Mouse (Mus musculus) hindbrain, embryonic 10.5 days (tissue): Measurements from ENCODE around the gene Tnfrsf1b. TPM values are rescaled to one million over a fixed set of nuclear protein-coding genes. Genes with fewer than 3 reads are reported as not detected.

Source experiments
- DNase-seq: peaks from one replicate; pipeline ENCODE4 v3.0.0-alpha.2; 2017; ENCODE audit warnings: low spot score
- H3K27ac ChIP-seq: fragments of 300-500 bp; sonication (generic); 2 replicates; pipeline ENCODE4 v1.5.1; 2016; ENCODE audit warnings: mild to moderate bottlenecking, moderate library complexity
- H3K27me3 ChIP-seq: fragments of 300-500 bp; sonication (generic); 2 replicates; pipeline ENCODE4 v1.6.1; 2016; ENCODE audit warnings: mild to moderate bottlenecking; ENCODE audit not compliant: poor library complexity, insufficient read depth, severe bottlenecking
- H3K36me3 ChIP-seq: fragments of 300-500 bp; sonication (generic); 2 replicates; pipeline ENCODE4 v1.6.1; 2016; ENCODE audit warnings: mild to moderate bottlenecking, moderate library complexity
- H3K4me1 ChIP-seq: fragments of 300-500 bp; sonication (generic); replicated peaks from 2 replicates; pipeline ENCODE4 v1.6.1; 2016; ENCODE audit warnings: mild to moderate bottlenecking
- H3K4me3 ChIP-seq: fragments of 300-500 bp; sonication (generic); 2 replicates; pipeline ENCODE4 v1.5.1; 2016; ENCODE audit warnings: mild to moderate bottlenecking, moderate library complexity
- H3K9me3 ChIP-seq: fragments of 300-500 bp; sonication (generic); 2 replicates; pipeline ENCODE4 v1.6.1; 2016; ENCODE audit warnings: mild to moderate bottlenecking, moderate library complexity
- WGBS: fragments of 180-500 bp; shearing (Covaris S2); methylation state at CpG from one replicate; pipeline ENCODE4 v1.1.7; 2016; 5-methylcytosine and 5-hydroxymethylcytosine counted together
- polyA plus RNA-seq: library from polyadenylated mRNA; unstranded; fragments of >200 nt; fragmentation: Nextera tagmentation; extraction: Ambion mirVana; gene quantifications from 2 replicates; pipeline ENCODE4 v1.2.1, GENCODE M21; 2016

The Tnfrsf1b gene
- polyA plus RNA-seq, 1 experiment from 2014 or later = 2.8 TPM

DNA sequence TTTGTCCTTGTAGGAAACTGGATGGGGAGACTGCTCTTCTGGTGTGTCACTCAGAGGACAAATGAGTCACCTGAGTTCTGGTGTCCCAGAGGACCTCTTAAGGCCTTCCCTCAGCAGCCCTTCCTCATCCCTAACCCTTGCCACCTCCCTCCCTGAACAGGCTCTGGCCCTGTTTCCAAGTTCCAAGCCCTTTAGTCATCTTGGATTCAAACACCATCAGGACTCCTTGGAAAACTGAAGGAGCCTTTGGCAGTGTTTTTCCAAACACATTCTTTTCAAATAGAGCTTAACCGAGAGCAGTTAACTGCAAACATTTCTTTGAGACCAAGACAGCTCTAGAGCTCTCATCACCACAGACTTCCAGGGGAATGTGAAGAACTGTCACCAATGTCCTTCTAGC lies 26.1 kb upstream of the Tnfrsf1b start:
- Histone ChIP-seq H3K27me3 (no peaks in the 10 kb centered on the region), H3K4me3 (no peak overlapping the region), H3K27ac (no peak overlapping the region), H3K4me1 (no peaks in the 10 kb centered on the region), H3K9me3 (no peaks in the 10 kb centered on the region), H3K36me3 (no peaks in the 10 kb centered on the region)
- no peak for DNase-seq
- WGBS = 76% methylated on average over 1 of the region's 1 CpGs

DNA sequence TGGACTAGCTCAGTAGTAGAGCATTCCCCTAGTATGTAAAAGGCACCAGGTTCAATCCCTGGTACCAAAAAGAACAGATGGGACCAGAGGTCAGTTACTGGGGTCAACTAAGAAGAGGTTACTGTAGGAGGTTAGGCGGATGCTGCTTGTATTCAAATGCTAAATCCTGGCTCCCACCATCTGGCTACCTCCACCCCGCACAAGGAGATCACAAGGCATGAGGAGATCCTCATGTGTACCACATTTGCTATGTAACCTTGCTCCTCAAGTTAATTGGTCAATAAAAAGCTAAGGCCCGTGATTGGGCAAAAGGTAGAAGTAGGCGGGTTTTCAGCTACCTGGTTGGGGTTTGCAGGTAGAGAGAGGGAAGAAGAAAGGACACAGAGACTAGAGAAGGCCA lies 25.0 kb upstream of the Tnfrsf1b start:
- Histone ChIP-seq H3K36me3 (no peaks in the 10 kb centered on the region), H3K27me3 (no peaks in the 10 kb centered on the region), H3K4me1 (0 out of 2 replicates have a peak, but pooled peaks cover 5% of the 10 kb centered on the region), H3K9me3 (no peaks in the 10 kb centered on the region), H3K27ac (no peak overlapping the region), H3K4me3 (no peak overlapping the region)
- no peak for DNase-seq
- 76% methylated on average over 4 of the region's 4 CpGs for WGBS

GRCm38 (mm10) chr4:145270136-145270535 lies 23.5 kb upstream of the Tnfrsf1b start:
- Histone ChIP-seq H3K27ac (no peak overlapping the region), H3K4me1 (0 out of 2 replicates have a peak, but pooled peaks cover 5% of the 10 kb centered on the region), H3K36me3 (no peaks in the 10 kb centered on the region), H3K4me3 (no peak overlapping the region), H3K27me3 (no peaks in the 10 kb centered on the region), H3K9me3 (no peaks in the 10 kb centered on the region)
- 86% methylated on average over 5 of the region's 5 CpGs for WGBS
- no peak for DNase-seq

- Histone ChIP-seq H3K36me3 (no peaks in the 10 kb centered on the region), H3K4me3 (no peak overlapping the region), H3K27me3 (no peaks in the 10 kb centered on the region), H3K27ac (no peak overlapping the region), H3K9me3 (no peaks in the 10 kb centered on the region), H3K4me1 (0 out of 2 replicates have a peak, but pooled peaks cover 5% of the 10 kb centered on the region)
- DNase-seq = no peak
- WGBS = 90% methylated on average over 4 of the region's 4 CpGs
Measured at GRCm38 (mm10) chr4:145267631-145268110, 21.0 kb upstream of the Tnfrsf1b start.

DNA sequence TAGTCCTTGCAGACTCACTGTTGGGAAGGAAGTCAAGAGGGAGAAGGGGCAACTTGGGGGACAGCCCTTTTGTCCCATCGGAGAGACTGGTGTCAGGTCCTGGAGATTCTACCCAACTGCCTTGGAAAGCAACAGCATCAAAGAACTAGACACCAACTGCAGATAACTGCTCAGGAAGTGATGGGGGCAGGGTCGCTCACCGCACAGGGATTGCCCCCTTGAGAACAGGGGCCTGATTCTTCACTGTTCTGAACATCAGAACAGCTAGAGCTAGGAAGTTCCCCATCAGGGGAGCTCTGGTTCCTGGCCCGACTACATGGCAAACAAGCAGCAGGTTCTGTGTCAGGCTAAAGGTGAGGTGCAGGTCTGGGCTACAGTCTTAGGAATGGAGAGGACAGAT lies 19.8 kb upstream of the Tnfrsf1b start:
- no peak overlapping the region for H3K4me3 ChIP-seq
- no peaks in the 10 kb centered on the region for H3K27me3 ChIP-seq
- no peaks in the 10 kb centered on the region for H3K36me3 ChIP-seq
- DNase-seq = no peak
- H3K4me1 ChIP-seq = 0 out of 2 replicates have a peak, but pooled peaks cover 5% of the 10 kb centered on the region
- no peaks in the 10 kb centered on the region for H3K9me3 ChIP-seq
- 83% methylated on average over 4 of the region's 4 CpGs for WGBS
- no peak overlapping the region for H3K27ac ChIP-seq

GRCm38 (mm10) chr4:145264761-145265160 lies 18.1 kb upstream of the Tnfrsf1b start:
- no peak for DNase-seq
- Histone ChIP-seq H3K4me3 (no peak overlapping the region), H3K36me3 (no peaks in the 10 kb centered on the region), H3K4me1 (0 out of 2 replicates have a peak, but pooled peaks cover 5% of the 10 kb centered on the region), H3K27me3 (no peaks in the 10 kb centered on the region), H3K27ac (no peak overlapping the region), H3K9me3 (no peaks in the 10 kb centered on the region)
- WGBS = 53% methylated on average over 2 of the region's 2 CpGs

DNA sequence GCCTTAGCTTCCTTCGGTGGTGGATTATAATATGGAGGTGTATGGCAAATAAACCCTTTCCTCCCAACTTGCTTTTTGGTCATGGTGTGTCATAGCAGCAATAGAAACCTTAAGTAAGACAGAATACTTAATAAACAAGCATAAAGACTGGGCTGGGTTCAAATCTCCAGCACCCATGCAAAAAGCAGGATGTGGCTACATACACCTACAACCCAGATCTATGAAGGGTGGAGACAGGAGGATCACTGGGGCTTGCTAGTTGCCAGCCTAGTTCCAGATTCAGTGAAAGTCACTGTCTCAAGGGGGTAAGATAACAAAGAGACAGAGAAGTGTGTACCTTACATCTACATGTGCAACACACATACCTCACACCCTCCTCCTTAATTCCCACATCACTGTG lies 16.9 kb upstream of the Tnfrsf1b start:
- H3K4me1 ChIP-seq = 0 out of 2 replicates have a peak, but pooled peaks cover 5% of the 10 kb centered on the region
- no peaks in the 10 kb centered on the region for H3K9me3 ChIP-seq
- WGBS = 92% methylated on average over 1 of the region's 1 CpGs
- no peak overlapping the region for H3K27ac ChIP-seq
- H3K4me3 ChIP-seq = no peak overlapping the region
- no peaks in the 10 kb centered on the region for H3K36me3 ChIP-seq
- no peaks in the 10 kb centered on the region for H3K27me3 ChIP-seq
- DNase-seq = no peak

DNA sequence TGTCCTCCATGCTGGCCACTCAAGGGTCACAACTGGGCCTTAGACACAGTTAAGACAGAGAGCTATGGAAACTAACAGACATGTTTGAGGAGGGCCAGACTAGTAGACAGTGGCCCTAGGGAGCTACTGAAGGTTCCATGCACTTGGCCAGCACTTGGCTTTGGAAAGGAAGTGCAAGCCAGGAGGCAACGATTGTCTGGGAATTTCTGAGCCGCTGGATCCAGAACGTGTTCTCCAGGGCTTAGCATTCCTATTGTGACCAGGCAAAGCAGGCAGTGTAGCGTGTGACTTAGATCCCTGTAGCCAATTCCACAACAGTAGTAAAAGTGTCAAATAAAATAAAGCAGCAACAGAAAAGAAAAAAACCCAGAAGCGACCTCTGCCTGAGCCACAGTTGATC lies 14.1 kb upstream of the Tnfrsf1b start:
- H3K9me3 ChIP-seq = no peaks in the 10 kb centered on the region
- no peak overlapping the region for H3K27ac ChIP-seq
- no peaks in the 10 kb centered on the region for H3K27me3 ChIP-seq
- WGBS = 81% methylated on average over 5 of the region's 5 CpGs
- H3K4me3 ChIP-seq = no peak overlapping the region
- no peak for DNase-seq
- no peaks in the 10 kb centered on the region for H3K4me1 ChIP-seq
- no peaks in the 10 kb centered on the region for H3K36me3 ChIP-seq

DNA sequence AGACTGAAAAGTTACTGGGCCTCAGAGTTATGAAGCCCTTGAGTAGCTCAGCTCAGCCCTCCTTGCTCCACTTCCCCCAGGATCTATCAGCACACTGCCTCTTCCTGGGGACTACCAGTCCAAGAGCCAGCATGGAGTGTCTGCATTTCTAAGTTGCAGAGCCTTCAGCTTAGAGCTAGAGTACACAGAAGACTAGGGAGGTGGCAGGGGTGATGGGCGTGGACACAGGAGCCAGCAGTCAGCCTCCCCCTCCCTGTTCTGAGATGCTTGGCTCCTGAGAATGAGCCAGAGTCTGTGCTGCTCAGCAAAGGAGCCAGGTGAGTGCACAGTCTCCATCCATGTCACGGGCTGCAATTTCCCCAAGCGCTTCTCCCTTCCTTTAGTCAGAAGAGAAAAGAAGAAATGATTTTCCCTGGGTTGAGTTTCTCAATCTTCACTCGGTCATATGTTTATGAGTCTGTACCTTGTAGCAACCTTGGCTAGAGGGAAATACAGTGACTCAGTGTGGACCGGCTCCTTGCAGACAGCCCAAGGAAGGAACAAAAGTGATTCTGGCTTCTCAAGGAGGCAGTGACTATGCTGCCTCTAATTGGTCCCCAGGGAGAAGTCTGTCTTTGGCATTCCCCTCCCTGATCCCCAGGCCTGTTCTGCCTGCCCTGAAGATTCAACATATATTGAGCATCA lies 11.2 kb upstream of the Tnfrsf1b start:
- no peaks in the 10 kb centered on the region for H3K9me3 ChIP-seq
- H3K4me3 ChIP-seq = no peak overlapping the region
- no peak overlapping the region for H3K27ac ChIP-seq
- WGBS = 69% methylated on average over 5 of the region's 5 CpGs
- H3K27me3 ChIP-seq = no peaks in the 10 kb centered on the region
- no peak for DNase-seq
- no peaks in the 10 kb centered on the region for H3K36me3 ChIP-seq
- no peaks in the 10 kb centered on the region for H3K4me1 ChIP-seq

DNA sequence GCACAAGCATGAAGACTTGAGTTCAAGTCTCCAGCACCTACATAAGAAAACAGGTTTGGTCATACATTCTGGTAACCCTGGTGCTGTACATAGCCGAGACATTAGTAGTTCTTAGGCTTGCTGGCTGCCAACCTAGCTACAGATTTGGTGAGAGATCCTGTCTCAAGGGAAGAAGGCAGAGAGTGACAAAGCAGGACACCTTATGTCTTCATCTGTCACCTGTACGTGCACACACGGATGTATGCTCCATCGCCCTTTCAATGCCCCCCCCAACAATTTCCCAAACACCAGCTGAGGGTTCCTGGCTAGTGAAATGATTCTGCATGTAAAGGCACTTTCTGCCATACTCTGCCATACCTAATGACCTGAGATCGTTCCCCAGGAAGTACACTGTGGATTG lies 9.5 kb upstream of the Tnfrsf1b start:
- no peaks in the 10 kb centered on the region for H3K4me1 ChIP-seq
- H3K4me3 ChIP-seq = no peak overlapping the region
- no peak overlapping the region for H3K27ac ChIP-seq
- no peaks in the 10 kb centered on the region for H3K27me3 ChIP-seq
- no peaks in the 10 kb centered on the region for H3K36me3 ChIP-seq
- no peak for DNase-seq
- WGBS = 94% methylated on average over 5 of the region's 5 CpGs
- no peaks in the 10 kb centered on the region for H3K9me3 ChIP-seq

DNA sequence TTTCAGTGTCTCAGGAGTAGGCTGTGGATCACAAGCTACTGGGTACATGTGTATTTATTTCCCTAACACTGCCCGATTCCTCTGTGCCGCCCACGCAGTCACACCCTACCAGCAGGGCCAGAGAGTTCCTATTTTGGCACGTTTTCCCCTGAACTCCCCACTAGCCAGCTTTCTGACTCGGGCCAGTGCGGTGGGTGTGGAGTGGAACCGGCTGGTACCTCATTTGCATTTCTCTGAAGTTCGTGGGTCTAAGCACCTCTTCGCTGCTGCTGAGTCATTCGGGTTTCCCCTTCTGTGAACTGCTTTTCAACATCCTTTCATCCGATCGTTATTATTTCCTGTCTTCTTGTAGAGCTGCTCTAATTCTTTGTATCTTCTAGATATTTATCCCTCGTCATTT lies 7.7 kb upstream of the Tnfrsf1b start:
- no peaks in the 10 kb centered on the region for H3K9me3 ChIP-seq
- no peak overlapping the region for H3K4me3 ChIP-seq
- WGBS = 65% methylated on average over 13 of the region's 13 CpGs
- DNase-seq = no peak
- H3K36me3 ChIP-seq = no peaks in the 10 kb centered on the region
- H3K27ac ChIP-seq = no peak overlapping the region
- no peaks in the 10 kb centered on the region for H3K27me3 ChIP-seq
- H3K4me1 ChIP-seq = no peaks in the 10 kb centered on the region

DNA sequence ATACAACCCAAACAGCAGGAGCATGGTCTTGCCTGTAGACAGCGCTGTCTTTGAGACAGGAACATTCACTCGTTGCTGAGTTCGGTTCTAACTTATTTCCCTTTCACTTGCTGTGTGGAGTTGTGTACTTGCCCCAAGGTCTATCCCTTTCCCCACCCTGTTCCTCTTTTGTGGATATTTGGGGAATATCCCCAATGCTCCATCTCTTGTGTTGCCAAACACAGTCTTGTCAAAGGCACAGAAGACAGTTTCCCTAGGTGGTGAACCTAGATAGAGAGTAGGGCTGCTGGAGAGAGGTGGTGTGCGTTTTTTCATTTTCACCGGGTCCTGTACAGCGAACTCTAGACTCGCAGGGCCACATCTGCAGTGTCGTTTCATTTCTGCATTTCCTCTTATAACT lies 5.9 kb upstream of the Tnfrsf1b start:
- WGBS = 90% methylated on average over 8 of the region's 8 CpGs

DNA sequence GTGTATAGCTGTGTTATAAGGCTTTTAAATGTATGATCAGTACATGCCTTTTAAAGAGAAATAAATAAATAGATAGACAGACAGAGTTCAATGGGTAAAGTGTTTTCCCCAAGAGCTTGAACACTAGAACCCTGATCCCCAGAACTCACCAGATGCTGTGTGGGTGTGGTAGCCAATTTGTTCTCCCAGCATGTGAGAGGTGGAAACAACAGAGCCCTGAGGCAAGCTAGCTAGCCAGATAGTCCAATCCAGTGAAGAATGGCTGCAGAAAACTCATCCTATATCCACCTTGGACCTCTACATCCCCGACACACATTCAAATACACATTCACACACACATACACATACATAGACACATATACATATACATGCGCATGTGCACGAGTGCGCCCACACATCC lies 4.9 kb upstream of the Tnfrsf1b start:
- H3K9me3 ChIP-seq = no peaks in the 10 kb centered on the region
- 91% methylated on average over 4 of the region's 4 CpGs for WGBS
- peaks cover 20% of the 10 kb centered on the region for H3K27me3 ChIP-seq
- peaks cover 4% of the 10 kb centered on the region for H3K4me1 ChIP-seq
- DNase-seq = no peak
- no peak overlapping the region for H3K4me3 ChIP-seq
- no peak overlapping the region for H3K27ac ChIP-seq
- no peaks in the 10 kb centered on the region for H3K36me3 ChIP-seq

More for the DNA sequence above, 5.9 kb upstream of the Tnfrsf1b start:
- no peaks in the 10 kb centered on the region for H3K4me1 ChIP-seq
- H3K27me3 ChIP-seq = peaks cover 9% of the 10 kb centered on the region
- H3K9me3 ChIP-seq = no peaks in the 10 kb centered on the region
- no peak overlapping the region for H3K27ac ChIP-seq
- no peak for DNase-seq
- no peak overlapping the region for H3K4me3 ChIP-seq
- no peaks in the 10 kb centered on the region for H3K36me3 ChIP-seq

DNA sequence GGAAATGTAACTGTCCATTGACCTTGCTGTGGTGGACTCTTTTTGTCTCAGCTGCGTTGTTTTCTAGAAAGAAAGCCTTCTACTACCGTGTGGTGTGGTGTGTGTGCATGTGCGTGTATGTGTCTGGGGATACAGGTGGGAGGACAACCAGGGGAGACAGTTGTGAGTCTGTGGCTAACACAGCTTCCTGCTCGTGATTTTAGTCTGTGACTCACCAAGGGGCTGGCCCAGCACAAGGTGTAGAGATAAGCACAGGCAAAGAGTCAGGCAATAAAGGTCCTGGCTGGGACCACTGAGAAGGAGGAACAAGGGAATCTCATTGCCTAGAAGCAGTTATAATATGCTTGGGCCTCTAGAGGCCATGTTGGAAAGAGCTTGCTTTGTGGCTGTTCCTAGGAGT lies 3.3 kb upstream of the Tnfrsf1b start:
- H3K4me3 ChIP-seq = no peak overlapping the region
- H3K27ac ChIP-seq = no peak overlapping the region
- H3K4me1 ChIP-seq = peaks cover 14% of the 10 kb centered on the region
- no peaks in the 10 kb centered on the region for H3K9me3 ChIP-seq
- H3K27me3 ChIP-seq = peaks cover 35% of the 10 kb centered on the region
- WGBS = 77% methylated on average over 4 of the region's 4 CpGs
- DNase-seq = no peak
- H3K36me3 ChIP-seq = no peaks in the 10 kb centered on the region
